Mouse (Mus musculus): Measurements from ENCODE around the gene Sec16a. TPM values are rescaled to one million over a fixed set of nuclear protein-coding genes. Genes with fewer than 3 reads are reported as not detected.

The Sec16a gene
- polyA plus RNA-seq, 1 experiment from 2014 or later, result 37.7 TPM

- H3K4me3 ChIP-seq (ENCODE audit: low read depth, low read length), result no peak overlapping the region
- peaks cover 6% of the 10 kb centered on the region; the same call in 1 of the 2 replicates for H3K36me3 ChIP-seq (ENCODE audit: control insufficient read depth, insufficient read depth, low read length)
- H3K4me1 ChIP-seq (ENCODE audit: control insufficient read depth, insufficient read depth, low read length), result peaks cover 8% of the 10 kb centered on the region; the same call in 1 of the 2 replicates
- H3K4me2 ChIP-seq (replicated peaks; ENCODE audit: low read depth, low read length), result no peak overlapping the region
- no peak overlapping the region for H3K27ac ChIP-seq (ENCODE audit: low read length)
- 21% methylated on average over 5 of the region's 5 CpGs for WGBS
- H3K9me3 ChIP-seq (ENCODE audit: control insufficient read depth, low read depth, low read length), result no peaks in the 10 kb centered on the region
- no peak for ATAC-seq (ENCODE audit: insufficient number of reproducible peaks, insufficient read depth, low FRiP score, low read depth)
- no peak overlapping the region for H3K9ac ChIP-seq (replicated peaks; ENCODE audit: low read depth, low read length)
- no peaks in the 10 kb centered on the region for H3K27me3 ChIP-seq (ENCODE audit: control insufficient read depth, insufficient read depth, low read length)
Measured at GRCm38 (mm10) chr2:26449121-26450060, 4.4 kb upstream of the Sec16a start.

- Histone ChIP-seq H3K9ac (replicated peaks; ENCODE audit: low read depth, low read length) (no peak overlapping the region), H3K27me3 (ENCODE audit: control insufficient read depth, insufficient read depth, low read length) (no peaks in the 10 kb centered on the region), H3K36me3 (ENCODE audit: control insufficient read depth, insufficient read depth, low read length) (peaks cover 6% of the 10 kb centered on the region; the same call in 1 of the 2 replicates), H3K4me1 (ENCODE audit: control insufficient read depth, insufficient read depth, low read length) (peaks cover 22% of the 10 kb centered on the region; the same call in 1 of the 2 replicates), H3K27ac (ENCODE audit: low read length) (no peak overlapping the region), H3K4me3 (ENCODE audit: low read depth, low read length) (no peak overlapping the region), H3K4me2 (replicated peaks; ENCODE audit: low read depth, low read length) (no peak overlapping the region), H3K9me3 (ENCODE audit: control insufficient read depth, low read depth, low read length) (no peaks in the 10 kb centered on the region)
- ATAC-seq (ENCODE audit: insufficient number of reproducible peaks, insufficient read depth, low FRiP score, low read depth), result no peak
- 81% methylated on average over 1 of the region's 1 CpGs for WGBS
Measured at GRCm38 (mm10) chr2:26447451-26447850, 2.4 kb upstream of the Sec16a start.

GRCm38 (mm10) chr2:26446671-26447070 lies 1.7 kb upstream of the Sec16a start:
- no peak for ATAC-seq (ENCODE audit: insufficient number of reproducible peaks, insufficient read depth, low FRiP score, low read depth)
- peak overlapping the region; percentile 46; the same call in 1 of the 2 replicates for H3K9ac ChIP-seq (replicated peaks; ENCODE audit: low read depth, low read length)
- H3K4me1 ChIP-seq (ENCODE audit: control insufficient read depth, insufficient read depth, low read length), result peaks cover 22% of the 10 kb centered on the region; the same call in 1 of the 2 replicates
- H3K27me3 ChIP-seq (ENCODE audit: control insufficient read depth, insufficient read depth, low read length), result no peaks in the 10 kb centered on the region
- peaks cover 8% of the 10 kb centered on the region for H3K36me3 ChIP-seq (ENCODE audit: control insufficient read depth, insufficient read depth, low read length)
- no peaks in the 10 kb centered on the region for H3K9me3 ChIP-seq (ENCODE audit: control insufficient read depth, low read depth, low read length)
- H3K27ac ChIP-seq (ENCODE audit: low read length), result peak overlapping the region; percentile 84; the same call in 1 of the 2 replicates
- peak overlapping the region; percentile 46 for H3K4me3 ChIP-seq (ENCODE audit: low read depth, low read length)
- WGBS, result 69% methylated on average over 4 of the region's 4 CpGs
- peak overlapping the region; percentile 85 for H3K4me2 ChIP-seq (replicated peaks; ENCODE audit: low read depth, low read length)

GRCm38 (mm10) chr2:26445666-26446445 lies 840 bp upstream of the Sec16a start:
- Histone ChIP-seq H3K4me3 (ENCODE audit: low read depth, low read length) (peak overlapping the region; percentile 46), H3K4me2 (replicated peaks; ENCODE audit: low read depth, low read length) (peak overlapping the region; percentile 85), H3K4me1 (ENCODE audit: control insufficient read depth, insufficient read depth, low read length) (peaks cover 22% of the 10 kb centered on the region; the same call in 1 of the 2 replicates), H3K9me3 (ENCODE audit: control insufficient read depth, low read depth, low read length) (no peaks in the 10 kb centered on the region), H3K36me3 (ENCODE audit: control insufficient read depth, insufficient read depth, low read length) (peaks cover 16% of the 10 kb centered on the region), H3K27me3 (ENCODE audit: control insufficient read depth, insufficient read depth, low read length) (no peaks in the 10 kb centered on the region), H3K27ac (ENCODE audit: low read length) (peak overlapping the region; percentile 84), H3K9ac (replicated peaks; ENCODE audit: low read depth, low read length) (peak overlapping the region; percentile 46)
- WGBS, result under 1% methylated on average over 44 of the region's 44 CpGs
- ATAC-seq (ENCODE audit: insufficient number of reproducible peaks, insufficient read depth, low FRiP score, low read depth), result peak; percentile 89

GRCm38 (mm10) chr2:26444368-26444767 lies 648 bp downstream of the Sec16a start:
- Histone ChIP-seq H3K27ac (ENCODE audit: low read length) (peak overlapping the region; percentile 64; the same call in 1 of the 2 replicates), H3K4me2 (replicated peaks; ENCODE audit: low read depth, low read length) (peak overlapping the region; percentile 81), H3K9ac (replicated peaks; ENCODE audit: low read depth, low read length) (peak overlapping the region; percentile 57), H3K9me3 (ENCODE audit: control insufficient read depth, low read depth, low read length) (no peaks in the 10 kb centered on the region), H3K4me3 (ENCODE audit: low read depth, low read length) (peak overlapping the region; percentile 46), H3K27me3 (ENCODE audit: control insufficient read depth, insufficient read depth, low read length) (no peaks in the 10 kb centered on the region), H3K4me1 (ENCODE audit: control insufficient read depth, insufficient read depth, low read length) (peaks cover 22% of the 10 kb centered on the region; the same call in 1 of the 2 replicates), H3K36me3 (ENCODE audit: control insufficient read depth, insufficient read depth, low read length) (peaks cover 31% of the 10 kb centered on the region)
- WGBS, result 3% methylated on average over 15 of the region's 15 CpGs
- no peak for ATAC-seq (ENCODE audit: insufficient number of reproducible peaks, insufficient read depth, low FRiP score, low read depth)

- peak overlapping the region; percentile 57 for H3K9ac ChIP-seq (replicated peaks; ENCODE audit: low read depth, low read length)
- H3K27me3 ChIP-seq (ENCODE audit: control insufficient read depth, insufficient read depth, low read length), result no peaks in the 10 kb centered on the region
- peak overlapping the region; percentile 46 for H3K4me3 ChIP-seq (ENCODE audit: low read depth, low read length)
- peak overlapping the region; percentile 81 for H3K4me2 ChIP-seq (replicated peaks; ENCODE audit: low read depth, low read length)
- H3K36me3 ChIP-seq (ENCODE audit: control insufficient read depth, insufficient read depth, low read length), result peaks cover 34% of the 10 kb centered on the region
- H3K27ac ChIP-seq (ENCODE audit: low read length), result no peak overlapping the region
- ATAC-seq (ENCODE audit: insufficient number of reproducible peaks, insufficient read depth, low FRiP score, low read depth), result no peak
- H3K9me3 ChIP-seq (ENCODE audit: control insufficient read depth, low read depth, low read length), result no peaks in the 10 kb centered on the region
- 17% methylated on average over 3 of the region's 3 CpGs for WGBS
- H3K4me1 ChIP-seq (ENCODE audit: control insufficient read depth, insufficient read depth, low read length), result peaks cover 22% of the 10 kb centered on the region; the same call in 1 of the 2 replicates
Measured at GRCm38 (mm10) chr2:26443876-26444275, 1.1 kb downstream of the Sec16a start.

- Histone ChIP-seq H3K9ac (replicated peaks; ENCODE audit: low read depth, low read length) (0 out of 2 replicates have a peak overlapping the region, but pooled peaks have one; percentile 6), H3K9me3 (ENCODE audit: control insufficient read depth, low read depth, low read length) (no peaks in the 10 kb centered on the region), H3K36me3 (ENCODE audit: control insufficient read depth, insufficient read depth, low read length) (peaks cover 36% of the 10 kb centered on the region), H3K27ac (ENCODE audit: low read length) (no peak overlapping the region), H3K4me3 (ENCODE audit: low read depth, low read length) (no peak overlapping the region), H3K27me3 (ENCODE audit: control insufficient read depth, insufficient read depth, low read length) (no peaks in the 10 kb centered on the region), H3K4me1 (ENCODE audit: control insufficient read depth, insufficient read depth, low read length) (peaks cover 22% of the 10 kb centered on the region; the same call in 1 of the 2 replicates), H3K4me2 (replicated peaks; ENCODE audit: low read depth, low read length) (0 out of 2 replicates have a peak overlapping the region, but pooled peaks have one; percentile 81)
- 84% methylated on average over 1 of the region's 1 CpGs for WGBS
- no peak for ATAC-seq (ENCODE audit: insufficient number of reproducible peaks, insufficient read depth, low FRiP score, low read depth)
Measured at GRCm38 (mm10) chr2:26442843-26443242, 2.2 kb downstream of the Sec16a start.

- Histone ChIP-seq H3K4me3 (ENCODE audit: low read depth, low read length) (no peak overlapping the region), H3K27ac (ENCODE audit: low read length) (no peak overlapping the region), H3K36me3 (ENCODE audit: control insufficient read depth, insufficient read depth, low read length) (peaks cover 41% of the 10 kb centered on the region), H3K9ac (replicated peaks; ENCODE audit: low read depth, low read length) (no peak overlapping the region), H3K9me3 (ENCODE audit: control insufficient read depth, low read depth, low read length) (no peaks in the 10 kb centered on the region), H3K27me3 (ENCODE audit: control insufficient read depth, insufficient read depth, low read length) (no peaks in the 10 kb centered on the region), H3K4me1 (ENCODE audit: control insufficient read depth, insufficient read depth, low read length) (peaks cover 18% of the 10 kb centered on the region; the same call in 1 of the 2 replicates), H3K4me2 (replicated peaks; ENCODE audit: low read depth, low read length) (no peak overlapping the region)
- WGBS, result 75% methylated on average over 5 of the region's 5 CpGs
- ATAC-seq (ENCODE audit: insufficient number of reproducible peaks, insufficient read depth, low FRiP score, low read depth), result no peak
Measured at GRCm38 (mm10) chr2:26441688-26442087, 3.3 kb downstream of the Sec16a start.

Data from stomach, embryonic 14.5 days (tissue).